Mouse (Mus musculus): ENCODE measurements around the gene Tenm3.

DNA sequence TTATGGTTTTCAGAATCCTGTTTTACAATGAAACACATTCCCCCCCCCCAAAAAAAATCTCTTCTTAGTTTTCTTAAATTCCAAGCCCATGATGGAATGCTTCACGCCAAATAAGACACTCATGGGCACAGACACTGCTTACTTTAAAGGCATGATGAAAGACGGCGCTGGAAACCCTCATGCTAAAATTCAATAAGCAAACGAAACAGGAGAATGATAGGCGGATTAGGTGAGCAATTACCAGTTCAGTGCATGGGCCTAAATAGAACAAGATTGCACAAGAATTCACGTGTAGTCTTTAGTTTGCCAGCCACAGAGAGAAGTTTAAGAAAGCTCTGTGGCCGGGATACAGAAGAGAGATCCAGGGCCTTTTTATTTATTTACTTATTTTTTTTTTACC lies 49.5 kb downstream of the Tenm3 start:
- TF ChIP-seq CTCF (IDR thresholded peaks at IDR 0.05; ENCODE audit: low read depth) = no peak
- TF ChIP-seq EP300 (IDR thresholded peaks at IDR 0.05; ENCODE audit: low read depth) = no peak

Measured in liver, postnatal 0 days (tissue).